In the genomic region with DNA sequence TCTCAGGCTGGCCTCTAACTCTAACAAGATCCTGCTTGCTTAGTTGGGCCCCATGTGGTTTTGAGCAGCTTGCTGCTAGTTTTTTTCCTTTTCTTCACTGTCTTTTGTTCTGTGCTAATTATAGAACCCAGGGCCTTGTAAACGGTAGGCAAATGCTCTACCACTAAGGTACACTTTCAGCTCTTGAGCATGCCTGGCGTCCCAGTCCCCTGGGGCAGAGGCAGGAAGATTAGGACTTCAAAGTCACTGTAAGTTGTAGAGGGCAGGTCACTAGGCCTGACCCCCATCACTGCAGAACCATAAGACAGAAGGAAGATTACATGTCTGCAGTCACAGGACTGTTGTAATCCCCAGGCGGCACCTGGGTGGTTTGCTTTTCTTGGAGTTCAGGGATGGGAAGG, we compare ENCODE assay signal across 17 mouse cellular contexts. TPM values are rescaled to one million over a fixed set of nuclear protein-coding genes. Genes with fewer than 3 reads are reported as not detected.
A peak's percentile ranks its signal among the peaks of the same experiment; 100 is the strongest.
DNase-seq lines count a peak whose midpoint lies in the region; ATAC-seq and TF ChIP-seq lines count a peak whose summit lies in the region.
"Had no signal": no experiment of that assay in that cellular context is flagged by ENCODE, and none has a peak within 500 bp of the region (broad histone marks: within the 10 kb centered on the region; RNA-seq: fewer than 3 reads in every experiment).

No protein-coding gene starts in this region.

- H3K27me3 ChIP-seq in heart, embryonic 14.5 days (ENCODE audit: control insufficient read depth, insufficient read depth, low read length): no peaks in the 10 kb centered on the region
- no peaks in the 10 kb centered on the region for H3K27me3 ChIP-seq in midbrain, embryonic 13.5 days
- H3K27me3 ChIP-seq in midbrain, postnatal 0 days (ENCODE audit: insufficient read depth, low read length): no peaks in the 10 kb centered on the region
- no peaks in the 10 kb centered on the region for H3K27me3 ChIP-seq in limb, embryonic 12.5 days
- H3K27me3 ChIP-seq in hindbrain, postnatal 0 days (ENCODE audit: insufficient read depth, low read length): no peaks in the 10 kb centered on the region
- H3K27me3 ChIP-seq: neural tube, embryonic 15.5 days had no signal

- peak overlapping the region; percentile 82 to 83 for H3K27ac ChIP-seq in heart, embryonic 14.5 days (replicated peaks in 1 of 2; ENCODE audit: control insufficient read depth in 1 of 2, insufficient read depth in 1 of 2, low read depth in 2 of 2, low read length in 2 of 2)
- no peak overlapping the region for H3K27ac ChIP-seq in midbrain, embryonic 13.5 days
- no peak overlapping the region for H3K27ac ChIP-seq in midbrain, postnatal 0 days (ENCODE audit: low read depth, low read length)
- H3K27ac ChIP-seq in limb, embryonic 12.5 days: peak overlapping the region; percentile 62
- no peak overlapping the region for H3K27ac ChIP-seq in hindbrain, postnatal 0 days
- H3K27ac ChIP-seq: neural tube, embryonic 15.5 days had no signal

- WGBS in heart, embryonic 14.5 days: 8% methylated on average over 3 of the region's 3 CpGs
- WGBS in midbrain, embryonic 13.5 days: 26% methylated on average over 3 of the region's 3 CpGs
- 29% methylated on average over 3 of the region's 3 CpGs for WGBS in midbrain, postnatal 0 days
- 15% methylated on average over 3 of the region's 3 CpGs for WGBS in limb, embryonic 12.5 days
- 48% methylated on average over 3 of the region's 3 CpGs for WGBS in hindbrain, postnatal 0 days

- peak; percentile 11; the same call in 1 of the 2 replicates for ATAC-seq in heart, embryonic 14.5 days (ENCODE audit: insufficient number of reproducible peaks, insufficient read depth, low FRiP score, low read depth)
- ATAC-seq in midbrain, embryonic 13.5 days: no peak
- ATAC-seq in midbrain, postnatal 0 days (ENCODE audit: low FRiP score): no peak
- ATAC-seq in limb, embryonic 12.5 days (ENCODE audit: insufficient number of reproducible peaks, insufficient read depth, low FRiP score, low TSS enrichment, low read depth): no peak
- ATAC-seq in hindbrain, postnatal 0 days: no peak

- peak overlapping the region; percentile 1; the same call in 1 of the 2 replicates for H3K4me2 ChIP-seq in heart, embryonic 14.5 days (ENCODE audit: low read length)
- no peak overlapping the region for H3K4me2 ChIP-seq in midbrain, embryonic 13.5 days (replicated peaks)
- no peak overlapping the region for H3K4me2 ChIP-seq in midbrain, postnatal 0 days (ENCODE audit: low read depth, low read length, poor library complexity, severe bottlenecking)
- H3K4me2 ChIP-seq in limb, embryonic 12.5 days: no peak overlapping the region
- no peak overlapping the region for H3K4me2 ChIP-seq in hindbrain, postnatal 0 days (ENCODE audit: low read depth, low read length)
- H3K4me2 ChIP-seq: neural tube, embryonic 15.5 days had no signal

- 0 out of 2 replicates have a peak overlapping the region, but pooled peaks have one; percentile 10 for H3K9ac ChIP-seq in heart, embryonic 14.5 days (ENCODE audit: low read length)
- 0 out of 2 replicates have a peak overlapping the region, but pooled peaks have one; percentile 5 for H3K9ac ChIP-seq in midbrain, embryonic 13.5 days (replicated peaks)
- H3K9ac ChIP-seq in midbrain, postnatal 0 days (replicated peaks; ENCODE audit: low read length, poor library complexity, severe bottlenecking): no peak overlapping the region
- H3K9ac ChIP-seq in limb, embryonic 12.5 days (replicated peaks): no peak overlapping the region
- H3K9ac ChIP-seq in hindbrain, postnatal 0 days (replicated peaks; ENCODE audit: low read length): no peak overlapping the region
- H3K9ac ChIP-seq: neural tube, embryonic 15.5 days had no signal

- peaks cover 16 to 17% of the 10 kb centered on the region in 2 experiments for H3K4me1 ChIP-seq in heart, embryonic 14.5 days (ENCODE audit: control insufficient read depth in 2 of 2, insufficient read depth in 2 of 2, low read length in 2 of 2)
- 0 out of 2 replicates have a peak, but pooled peaks cover 9% of the 10 kb centered on the region for H3K4me1 ChIP-seq in midbrain, embryonic 13.5 days (replicated peaks)
- H3K4me1 ChIP-seq in midbrain, postnatal 0 days (ENCODE audit: insufficient read depth, low read length): no peaks in the 10 kb centered on the region
- H3K4me1 ChIP-seq in limb, embryonic 12.5 days (replicated peaks): peaks cover 35% of the 10 kb centered on the region
- peaks cover 5% of the 10 kb centered on the region; the same call in 1 of the 2 replicates for H3K4me1 ChIP-seq in hindbrain, postnatal 0 days (ENCODE audit: insufficient read depth, low read length)

- DNase-seq in heart, adult 18-20 months: no peak
- DNase-seq in midbrain, postnatal 0 days (ENCODE audit: low spot score): no peak
- no peak for DNase-seq in gastrocnemius, adult 8-10 months (ENCODE audit: low spot score in 2 of 2)
- no peak for DNase-seq in spleen, postnatal 14 days (ENCODE audit: low spot score in 2 of 2)
- no peak for DNase-seq in hindbrain, postnatal 0 days (ENCODE audit: low spot score)
- DNase-seq: adrenal gland, postnatal 25 days; cerebellum, adult 8-10 months; gastrocnemius, postnatal 10 days; kidney, postnatal 25 days; lung, adult 2 months; midbrain, embryonic 14.5 days; right cerebral cortex, postnatal 14 days had no signal

- no peak overlapping the region for H3K4me3 ChIP-seq in heart, embryonic 14.5 days (ENCODE audit: control insufficient read depth in 1 of 2, insufficient read depth in 1 of 2, low read depth in 1 of 2, low read length in 2 of 2)
- H3K4me3 ChIP-seq in midbrain, embryonic 13.5 days (replicated peaks): no peak overlapping the region
- no peak overlapping the region for H3K4me3 ChIP-seq in midbrain, postnatal 0 days (ENCODE audit: low read depth, low read length)
- no peak overlapping the region for H3K4me3 ChIP-seq in limb, embryonic 12.5 days (replicated peaks)
- no peak overlapping the region for H3K4me3 ChIP-seq in hindbrain, postnatal 0 days (ENCODE audit: low read length)
- H3K4me3 ChIP-seq: neural tube, embryonic 15.5 days had no signal

- no peak for TF ChIP-seq CTCF in midbrain, postnatal 0 days (IDR thresholded peaks at IDR 0.05)
- TF ChIP-seq CTCF in hindbrain, postnatal 0 days (IDR thresholded peaks at IDR 0.05; ENCODE audit: low read depth): no peak

- peaks cover 37% of the 10 kb centered on the region for H3K36me3 ChIP-seq in heart, embryonic 14.5 days (ENCODE audit: control insufficient read depth, insufficient read depth, low read length)
- peaks cover 38% of the 10 kb centered on the region for H3K36me3 ChIP-seq in midbrain, embryonic 13.5 days
- peaks cover 4% of the 10 kb centered on the region; the same call in 1 of the 2 replicates for H3K36me3 ChIP-seq in midbrain, postnatal 0 days (ENCODE audit: insufficient read depth, low read length)
- H3K36me3 ChIP-seq in limb, embryonic 12.5 days: peaks cover 54% of the 10 kb centered on the region
- peaks cover 7% of the 10 kb centered on the region; the same call in 1 of the 2 replicates for H3K36me3 ChIP-seq in hindbrain, postnatal 0 days (ENCODE audit: insufficient read depth, low read length)

- H3K9me3 ChIP-seq in heart, embryonic 14.5 days (ENCODE audit: control insufficient read depth, low read length): no peaks in the 10 kb centered on the region
- no peaks in the 10 kb centered on the region for H3K9me3 ChIP-seq in midbrain, embryonic 13.5 days
- no peaks in the 10 kb centered on the region for H3K9me3 ChIP-seq in midbrain, postnatal 0 days (ENCODE audit: low read length)
- no peaks in the 10 kb centered on the region for H3K9me3 ChIP-seq in limb, embryonic 12.5 days
- H3K9me3 ChIP-seq in hindbrain, postnatal 0 days (ENCODE audit: low read length): no peaks in the 10 kb centered on the region
- H3K9me3 ChIP-seq: neural tube, embryonic 15.5 days had no signal

RNA-seq across cellular contexts. Expression of a gene that starts 8.2 kb away (rescaled TPM):
- 16.8 and 17.4 TPM in 2 replicates for polyA plus RNA-seq in heart, embryonic 14.5 days (2014; fragmentation: Nextera tagmentation; extraction: Ambion mirVana)
- total RNA-seq in heart, adult 18-20 months (2021): 1 to 10 TPM; 6.5 to 8.1 TPM
- polyA plus RNA-seq in midbrain, embryonic 13.5 days (2015; fragmentation: Nextera tagmentation; extraction: Ambion mirVana): 28.5 and 28.8 TPM in 2 replicates
- total RNA-seq in midbrain, postnatal 0 days (2014; rRNA removed): 22.3 and 25.4 TPM in 2 replicates
- polyA plus RNA-seq in midbrain, postnatal 0 days (2015; fragmentation: Nextera tagmentation; extraction: Ambion mirVana): 20.1 and 20.5 TPM in 2 replicates
- polyA plus RNA-seq in limb, embryonic 12.5 days (2016; fragmentation: Nextera tagmentation; extraction: Ambion mirVana): 39.2 and 40.4 TPM in 2 replicates
- total RNA-seq in gastrocnemius, adult 8-10 months (2022): 1 to 10 TPM; 6.4 to 7.8 (median 7.1) TPM
- 23.5 and 28.6 TPM in 2 replicates for total RNA-seq in hindbrain, postnatal 0 days (2014; rRNA removed)
- polyA plus RNA-seq in hindbrain, postnatal 0 days (2015; fragmentation: Nextera tagmentation; extraction: Ambion mirVana): 17.4 and 17.9 TPM in 2 replicates

RNA-seq across cellular contexts. Expression of a gene that starts 22.9 kb away (rescaled TPM):
- not detected in 2 replicates for polyA plus RNA-seq in heart, embryonic 14.5 days (2014; fragmentation: Nextera tagmentation; extraction: Ambion mirVana)
- total RNA-seq in heart, adult 18-20 months (2021): not detected
- 0.24 TPM in 1 of 2 replicates, not detected in the other for polyA plus RNA-seq in midbrain, embryonic 13.5 days (2015; fragmentation: Nextera tagmentation; extraction: Ambion mirVana)
- total RNA-seq in midbrain, postnatal 0 days (2014; rRNA removed): 0.99 TPM in 1 of 2 replicates, not detected in the other
- polyA plus RNA-seq in midbrain, postnatal 0 days (2015; fragmentation: Nextera tagmentation; extraction: Ambion mirVana): 0.21 and 0.27 TPM in 2 replicates
- polyA plus RNA-seq in limb, embryonic 12.5 days (2016; fragmentation: Nextera tagmentation; extraction: Ambion mirVana): not detected in 2 replicates
- total RNA-seq in gastrocnemius, adult 8-10 months (2022): not detected
- 0.10 TPM in 1 of 2 replicates, not detected in the other for total RNA-seq in hindbrain, postnatal 0 days (2014; rRNA removed)
- 0.18 and 0.39 TPM in 2 replicates for polyA plus RNA-seq in hindbrain, postnatal 0 days (2015; fragmentation: Nextera tagmentation; extraction: Ambion mirVana)
- total RNA-seq: adrenal gland, postnatal 25 days; gastrocnemius, postnatal 10 days had no signal
- polyA plus RNA-seq: midbrain, embryonic 14.5 days; stomach, embryonic 14.5 days had no signal

RNA-seq across cellular contexts. Expression of a gene that starts 28.4 kb away (rescaled TPM):
- 0.39 and 0.68 TPM in 2 replicates for polyA plus RNA-seq in heart, embryonic 14.5 days (2014; fragmentation: Nextera tagmentation; extraction: Ambion mirVana)
- under 1 TPM; 0.21 to 0.40 TPM for total RNA-seq in heart, adult 18-20 months (2021)
- 1.0 and 1.4 TPM in 2 replicates for polyA plus RNA-seq in midbrain, embryonic 13.5 days (2015; fragmentation: Nextera tagmentation; extraction: Ambion mirVana)
- total RNA-seq in midbrain, postnatal 0 days (2014; rRNA removed): 8.0 and 8.9 TPM in 2 replicates
- polyA plus RNA-seq in midbrain, postnatal 0 days (2015; fragmentation: Nextera tagmentation; extraction: Ambion mirVana): 3.6 TPM in 2 replicates
- polyA plus RNA-seq in limb, embryonic 12.5 days (2016; fragmentation: Nextera tagmentation; extraction: Ambion mirVana): 4.8 and 5.6 TPM in 2 replicates
- under 1 TPM in 3 of 4 experiments, not detected in 1; 0.29 to 0.65 (median 0.53) TPM for total RNA-seq in gastrocnemius, adult 8-10 months (2022)
- 6.5 and 18.9 TPM in 2 replicates for total RNA-seq in hindbrain, postnatal 0 days (2014; rRNA removed)
- polyA plus RNA-seq in hindbrain, postnatal 0 days (2015; fragmentation: Nextera tagmentation; extraction: Ambion mirVana): 3.6 and 3.8 TPM in 2 replicates

RNA-seq across cellular contexts. Expression of a gene that starts 35.5 kb away (rescaled TPM):
- polyA plus RNA-seq in heart, embryonic 14.5 days (2014; fragmentation: Nextera tagmentation; extraction: Ambion mirVana): 22.5 and 35.4 TPM in 2 replicates
- 10 to 100 TPM; 11.1 to 23.7 TPM for total RNA-seq in heart, adult 18-20 months (2021)
- polyA plus RNA-seq in midbrain, embryonic 13.5 days (2015; fragmentation: Nextera tagmentation; extraction: Ambion mirVana): 0.05 TPM in 1 of 2 replicates, not detected in the other
- not detected in 2 replicates for total RNA-seq in midbrain, postnatal 0 days (2014; rRNA removed)
- not detected in 2 replicates for polyA plus RNA-seq in midbrain, postnatal 0 days (2015; fragmentation: Nextera tagmentation; extraction: Ambion mirVana)
- polyA plus RNA-seq in limb, embryonic 12.5 days (2016; fragmentation: Nextera tagmentation; extraction: Ambion mirVana): 0.13 and 0.24 TPM in 2 replicates
- total RNA-seq in gastrocnemius, adult 8-10 months (2022): not detected
- total RNA-seq in hindbrain, postnatal 0 days (2014; rRNA removed): not detected in 2 replicates
- not detected in 2 replicates for polyA plus RNA-seq in hindbrain, postnatal 0 days (2015; fragmentation: Nextera tagmentation; extraction: Ambion mirVana)
- polyA plus RNA-seq: midbrain, embryonic 14.5 days had no signal

RNA-seq across cellular contexts. Expression of a gene that starts 51.5 kb away (rescaled TPM):
- polyA plus RNA-seq in heart, embryonic 14.5 days (2014; fragmentation: Nextera tagmentation; extraction: Ambion mirVana): 0.46 TPM in 1 of 2 replicates, not detected in the other
- total RNA-seq in heart, adult 18-20 months (2021): not detected
- not detected in 2 replicates for polyA plus RNA-seq in midbrain, embryonic 13.5 days (2015; fragmentation: Nextera tagmentation; extraction: Ambion mirVana)
- total RNA-seq in midbrain, postnatal 0 days (2014; rRNA removed): not detected in 2 replicates
- not detected in 2 replicates for polyA plus RNA-seq in midbrain, postnatal 0 days (2015; fragmentation: Nextera tagmentation; extraction: Ambion mirVana)
- 5.0 and 5.4 TPM in 2 replicates for polyA plus RNA-seq in limb, embryonic 12.5 days (2016; fragmentation: Nextera tagmentation; extraction: Ambion mirVana)
- total RNA-seq in gastrocnemius, adult 8-10 months (2022): not detected
- total RNA-seq in hindbrain, postnatal 0 days (2014; rRNA removed): not detected in 2 replicates
- polyA plus RNA-seq in hindbrain, postnatal 0 days (2015; fragmentation: Nextera tagmentation; extraction: Ambion mirVana): 0.14 TPM in 1 of 2 replicates, not detected in the other
- total RNA-seq: adrenal gland, postnatal 25 days; gastrocnemius, postnatal 10 days had no signal
- polyA plus RNA-seq: midbrain, embryonic 14.5 days; neural tube, embryonic 15.5 days had no signal

Comparison
In these comparisons a context has a peak if more than half of its experiments do, and no peak if none do; other contexts are left out.
1. H3K9ac ChIP-seq: peak in heart, embryonic 14.5 days (single experiment) and midbrain, embryonic 13.5 days (single experiment); none in midbrain, postnatal 0 days (single experiment), limb, embryonic 12.5 days (single experiment) and hindbrain, postnatal 0 days (single experiment).
2. H3K27ac ChIP-seq: peak in heart, embryonic 14.5 days (2 of 2) and limb, embryonic 12.5 days (single experiment); none in midbrain, embryonic 13.5 days (single experiment), midbrain, postnatal 0 days (single experiment) and hindbrain, postnatal 0 days (single experiment).